Mouse (Mus musculus) heart, embryonic 11.5 days (tissue): Measurements from ENCODE around the gene Gm3138. TPM values are rescaled to one million over a fixed set of nuclear protein-coding genes. Genes with fewer than 3 reads are reported as not detected.
"Not testable (repeated sequence)": the region's sequence is repeated elsewhere in the genome, so short reads cannot be mapped to it uniquely, and the experiment has no call there.

Source experiments
- ATAC-seq: fragments of 200-750 bp; cut with Nextera tagmentation; replicated peaks from 2 replicates; pipeline ENCODE4 v1.8.0; 2017; ENCODE audit warnings: moderate library complexity; ENCODE audit not compliant: insufficient number of reproducible peaks, low FRiP score, low TSS enrichment
- H3K27ac ChIP-seq: fragments of 300-500 bp; sonication (generic); 2 replicates; pipeline ENCODE4 v1.5.1; 2014; ENCODE audit warnings: mild to moderate bottlenecking, low read depth, low read length
- H3K27me3 ChIP-seq: fragments of 300-500 bp; sonication (generic); 2 replicates; pipeline ENCODE4 v1.6.1; 2014; ENCODE audit warnings: mild to moderate bottlenecking, low read length, mixed read lengths; ENCODE audit not compliant: control insufficient read depth, insufficient read depth
- H3K36me3 ChIP-seq: fragments of 300-500 bp; sonication (generic); 2 replicates; pipeline ENCODE4 v1.6.1; 2014; ENCODE audit warnings: mild to moderate bottlenecking, low read length, moderate library complexity, mixed read lengths; ENCODE audit not compliant: control insufficient read depth, insufficient read depth
- H3K4me1 ChIP-seq: fragments of 300-500 bp; sonication (generic); 2 replicates; pipeline ENCODE4 v1.6.1; 2014; ENCODE audit warnings: low read length; ENCODE audit not compliant: control insufficient read depth, insufficient read depth
- H3K4me2 ChIP-seq: fragments of 300-500 bp; sonication (generic); 2 replicates; pipeline ENCODE4 v1.6.1; 2014; ENCODE audit warnings: mild to moderate bottlenecking, moderate library complexity
- H3K4me3 ChIP-seq: fragments of 300-500 bp; sonication (generic); 2 replicates; pipeline ENCODE4 v1.5.1; 2014; ENCODE audit warnings: low read depth, low read length
- H3K9ac ChIP-seq: fragments of 300-500 bp; sonication (generic); 2 replicates; pipeline ENCODE4 v1.6.1; 2014; ENCODE audit warnings: mild to moderate bottlenecking, low read depth, low read length, moderate library complexity
- H3K9me3 ChIP-seq: fragments of 300-500 bp; sonication (generic); replicated peaks from 2 replicates; pipeline ENCODE4 v1.6.1; 2016; ENCODE audit warnings: low read length; ENCODE audit not compliant: control insufficient read depth
- WGBS: fragments of 180-500 bp; shearing (Covaris S2); extraction: QIAGEN DNeasy Blood & Tissue Kit; methylation state at CpG from one replicate; pipeline ENCODE4 v1.1.7; 2014; ENCODE audit not compliant: insufficient replicate concordance; 5-methylcytosine and 5-hydroxymethylcytosine counted together
- polyA plus RNA-seq: library from polyadenylated mRNA; unstranded; fragments of >200 nt; fragmentation: Nextera tagmentation; extraction: Ambion mirVana; gene quantifications from 2 replicates; pipeline ENCODE4 v1.2.1, GENCODE M21; 2014

The Gm3138 gene
- not detected in 2 replicates for polyA plus RNA-seq

GRCm38 (mm10) chr14:4249331-4249730, at the start of gene Gm3138:
Gene Gm3138, plus strand, starts transcription at chr14:4249631.
- not testable (repeated sequence) for H3K36me3 ChIP-seq, H3K4me2 ChIP-seq, ATAC-seq, H3K4me1 ChIP-seq, H3K9me3 ChIP-seq, H3K4me3 ChIP-seq, H3K9ac ChIP-seq, H3K27ac ChIP-seq, H3K27me3 ChIP-seq
- no CpG with 5 or more reads among the region's 2 CpGs for WGBS

GRCm38 (mm10) chr14:4269238-4269950, 20.0 kb downstream of the Gm3138 start:
- H3K4me2 ChIP-seq, H3K4me3 ChIP-seq, H3K4me1 ChIP-seq, H3K9ac ChIP-seq, H3K36me3 ChIP-seq, H3K9me3 ChIP-seq, H3K27ac ChIP-seq, ATAC-seq, H3K27me3 ChIP-seq: not testable (repeated sequence)
- WGBS = 65% methylated on average over 2 of the region's 2 CpGs

GRCm38 (mm10) chr14:4279828-4280227, 30.4 kb downstream of the Gm3138 start:
- H3K9ac ChIP-seq, H3K9me3 ChIP-seq, H3K4me3 ChIP-seq, H3K36me3 ChIP-seq, ATAC-seq, H3K27me3 ChIP-seq, H3K4me1 ChIP-seq, H3K27ac ChIP-seq, H3K4me2 ChIP-seq: not testable (repeated sequence)
- WGBS = 76% methylated on average over 2 of the region's 3 CpGs

Other genes with a start within 250 kb of the Gm3138 start
- 1.5 and 1.9 TPM in 2 replicates for gene Gm5796, start 225.7 kb upstream of the Gm3138 start, polyA plus RNA-seq
- not detected in 2 replicates for gene Gm3115, start 165.5 kb upstream of the Gm3138 start, polyA plus RNA-seq
- 3.6 TPM in 1 of 2 replicates, not detected in the other for gene Gm8108, start 139.1 kb upstream of the Gm3138 start, polyA plus RNA-seq
- not detected in 2 replicates for gene Gm3127, start 84.6 kb upstream of the Gm3138 start, polyA plus RNA-seq
- 0.32 and 0.33 TPM in 2 replicates for gene Gm2974, start 67.1 kb upstream of the Gm3138 start, polyA plus RNA-seq
- not detected in 2 replicates for gene Gm3149, start 67.7 kb downstream of the Gm3138 start, polyA plus RNA-seq
- 0.14 and 0.42 TPM in 2 replicates for gene 2610042L04Rik, start 85.1 kb downstream of the Gm3138 start, polyA plus RNA-seq
- gene Gm3159, start 147.9 kb downstream of the Gm3138 start, polyA plus RNA-seq = not detected in 2 replicates
- 0.83 and 0.89 TPM in 2 replicates for gene Gm3164, start 165.8 kb downstream of the Gm3138 start, polyA plus RNA-seq
- gene Gm3173, start 181.4 kb downstream of the Gm3138 start, polyA plus RNA-seq = 0.65 TPM in 1 of 2 replicates, not detected in the other
- not detected in 2 replicates for gene Gm3182, start 232.1 kb downstream of the Gm3138 start, polyA plus RNA-seq